Mouse (Mus musculus): ENCODE data around the gene Sgpp1. TPM values are rescaled to one million over a fixed set of nuclear protein-coding genes. Genes with fewer than 3 reads are reported as not detected.
A peak's percentile ranks its signal among the peaks of the same experiment; 100 is the strongest.

The Sgpp1 gene
- polyA plus RNA-seq, 1 experiment from 2014 or later = 27.0 TPM

DNA sequence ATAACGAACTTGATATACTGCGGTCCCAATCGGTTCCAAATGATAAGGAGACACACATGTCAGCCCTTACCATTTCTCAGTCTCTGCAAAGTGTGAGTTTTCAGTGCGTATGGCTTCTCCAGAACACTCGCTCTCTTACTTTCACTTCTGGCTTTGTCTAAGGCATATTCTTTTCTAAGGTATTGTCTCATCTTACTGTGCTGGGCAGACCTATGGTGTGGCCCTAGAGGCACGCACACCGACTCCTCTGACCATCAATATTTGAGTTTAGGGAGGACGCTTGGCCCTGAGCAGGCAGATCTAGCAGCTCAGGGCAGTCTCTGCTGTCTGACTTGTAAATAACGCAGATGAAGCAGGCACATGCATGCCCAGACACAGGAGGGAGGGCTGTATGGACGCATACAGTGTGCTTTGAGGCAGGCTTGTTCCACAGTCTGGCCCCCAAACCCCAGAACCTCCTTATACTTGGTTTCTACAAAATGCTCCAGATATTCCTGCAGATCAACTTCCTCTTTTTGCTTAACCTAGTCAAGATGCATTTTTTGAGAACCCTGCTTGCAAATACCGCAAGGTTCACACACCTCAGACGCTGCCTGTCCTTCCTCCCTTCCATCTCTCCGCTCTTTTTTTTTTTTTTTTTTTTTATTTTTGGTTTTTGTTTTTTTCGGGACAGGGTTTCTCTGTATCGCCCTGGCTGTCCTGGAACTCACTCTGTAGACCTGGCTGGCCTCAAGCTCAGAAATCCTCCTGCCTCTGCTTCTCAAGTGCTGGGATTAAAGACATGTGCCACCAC, 8.0 kb downstream of the Sgpp1 start:
- Histone ChIP-seq H3K4me3 (replicated peaks; ENCODE audit: low read depth, low read length) (no peak overlapping the region), H3K4me2 (ENCODE audit: low read length) (no peak overlapping the region), H3K9me3 (replicated peaks; ENCODE audit: low read length) (no peaks in the 10 kb centered on the region), H3K36me3 (ENCODE audit: insufficient read depth, low read length) (no peaks in the 10 kb centered on the region), H3K4me1 (replicated peaks; ENCODE audit: insufficient read depth, low read length) (no peaks in the 10 kb centered on the region), H3K27me3 (ENCODE audit: insufficient read depth, low read length) (no peaks in the 10 kb centered on the region), H3K27ac (no peak overlapping the region), H3K9ac (ENCODE audit: low read depth, low read length) (no peak overlapping the region)
- DNase-seq (ENCODE audit: low spot score) (no peak), ATAC-seq (replicated peaks; ENCODE audit: low FRiP score, low read depth) (no peak)
- no peak for TF ChIP-seq CTCF (IDR thresholded peaks at IDR 0.05; ENCODE audit: low read depth)
- 93% methylated on average over 15 of the region's 15 CpGs for WGBS

DNA sequence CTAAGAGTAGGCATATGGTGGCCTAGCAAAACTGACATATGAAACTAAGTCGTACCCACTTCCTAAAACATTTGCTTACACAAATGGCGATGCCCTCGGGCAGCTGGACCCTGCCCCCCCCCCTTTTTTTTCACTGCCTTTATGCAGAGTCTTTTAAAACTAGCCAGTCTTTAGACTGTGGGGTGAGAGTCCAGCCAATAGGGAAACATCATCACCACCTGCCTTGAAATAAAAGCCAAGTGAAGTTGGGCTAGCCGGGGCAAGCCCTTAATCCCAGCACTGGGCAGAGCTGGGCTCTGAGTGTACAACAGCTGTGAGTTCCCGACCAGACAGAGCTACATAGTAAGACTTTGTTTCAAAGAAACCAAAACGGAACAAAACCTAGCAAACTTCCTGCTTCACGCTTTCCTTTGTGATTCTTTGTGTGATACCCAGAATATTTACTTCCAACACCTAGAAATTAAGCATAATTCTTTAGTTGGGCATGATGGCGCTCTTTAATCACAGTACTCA, 9.1 kb downstream of the Sgpp1 start:
- H3K27me3 ChIP-seq (ENCODE audit: insufficient read depth, low read length) = no peaks in the 10 kb centered on the region
- H3K4me1 ChIP-seq (replicated peaks; ENCODE audit: insufficient read depth, low read length) = peaks cover 4% of the 10 kb centered on the region; the same call in 1 of the 2 replicates
- no peak overlapping the region for H3K9ac ChIP-seq (ENCODE audit: low read depth, low read length)
- H3K36me3 ChIP-seq (ENCODE audit: insufficient read depth, low read length) = no peaks in the 10 kb centered on the region
- no peak overlapping the region for H3K4me3 ChIP-seq (replicated peaks; ENCODE audit: low read depth, low read length)
- WGBS = 87% methylated on average over 8 of the region's 8 CpGs
- no peak overlapping the region for H3K27ac ChIP-seq
- no peak overlapping the region for H3K4me2 ChIP-seq (ENCODE audit: low read length)
- ATAC-seq (replicated peaks; ENCODE audit: low FRiP score, low read depth) (no peak), DNase-seq (ENCODE audit: low spot score) (no peak)
- H3K9me3 ChIP-seq (replicated peaks; ENCODE audit: low read length) = no peaks in the 10 kb centered on the region
- no peak for TF ChIP-seq CTCF (IDR thresholded peaks at IDR 0.05; ENCODE audit: low read depth)

DNA sequence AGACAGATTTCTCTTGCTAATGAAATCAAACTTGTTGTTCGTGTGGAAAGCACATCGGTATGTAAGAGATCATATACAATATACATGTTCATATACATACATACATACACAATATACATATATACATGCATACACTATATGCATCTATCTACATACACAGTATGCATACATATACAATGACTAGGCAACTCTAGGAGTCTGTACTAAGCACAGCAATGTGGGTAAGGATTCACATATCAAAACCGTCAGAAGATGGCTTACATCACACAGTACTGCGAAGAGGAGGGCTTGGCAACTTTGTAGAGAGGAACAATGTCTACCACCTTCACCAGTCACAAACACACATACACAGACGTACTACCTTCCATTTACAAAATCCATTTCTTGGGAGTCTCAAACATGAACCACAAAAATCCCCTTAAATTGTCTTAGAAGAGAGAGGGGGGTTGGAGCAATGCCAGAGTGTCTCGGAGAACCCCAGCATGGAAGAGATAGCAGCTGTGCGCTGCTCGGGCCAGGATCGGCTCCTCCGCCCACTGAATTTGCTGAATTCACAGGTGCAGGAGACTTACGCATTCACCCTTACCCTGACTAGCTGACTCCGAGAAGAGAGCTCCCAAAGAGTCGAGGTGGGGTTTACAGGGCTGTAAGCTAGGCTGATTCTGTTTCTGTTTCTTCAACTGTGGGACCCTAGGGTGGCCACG, 10.8 kb downstream of the Sgpp1 start:
- no peaks in the 10 kb centered on the region for H3K27me3 ChIP-seq (ENCODE audit: insufficient read depth, low read length)
- WGBS = 91% methylated on average over 14 of the region's 14 CpGs
- H3K4me1 ChIP-seq (replicated peaks; ENCODE audit: insufficient read depth, low read length) = peaks cover 4% of the 10 kb centered on the region; the same call in 1 of the 2 replicates
- H3K9me3 ChIP-seq (replicated peaks; ENCODE audit: low read length) = no peaks in the 10 kb centered on the region
- no peak for TF ChIP-seq CTCF (IDR thresholded peaks at IDR 0.05; ENCODE audit: low read depth)
- no peak overlapping the region for H3K4me3 ChIP-seq (replicated peaks; ENCODE audit: low read depth, low read length)
- ATAC-seq (replicated peaks; ENCODE audit: low FRiP score, low read depth) (no peak), DNase-seq (ENCODE audit: low spot score) (no peak)
- no peaks in the 10 kb centered on the region for H3K36me3 ChIP-seq (ENCODE audit: insufficient read depth, low read length)
- H3K9ac ChIP-seq (ENCODE audit: low read depth, low read length) = no peak overlapping the region
- no peak overlapping the region for H3K27ac ChIP-seq
- H3K4me2 ChIP-seq (ENCODE audit: low read length) = no peak overlapping the region

DNA sequence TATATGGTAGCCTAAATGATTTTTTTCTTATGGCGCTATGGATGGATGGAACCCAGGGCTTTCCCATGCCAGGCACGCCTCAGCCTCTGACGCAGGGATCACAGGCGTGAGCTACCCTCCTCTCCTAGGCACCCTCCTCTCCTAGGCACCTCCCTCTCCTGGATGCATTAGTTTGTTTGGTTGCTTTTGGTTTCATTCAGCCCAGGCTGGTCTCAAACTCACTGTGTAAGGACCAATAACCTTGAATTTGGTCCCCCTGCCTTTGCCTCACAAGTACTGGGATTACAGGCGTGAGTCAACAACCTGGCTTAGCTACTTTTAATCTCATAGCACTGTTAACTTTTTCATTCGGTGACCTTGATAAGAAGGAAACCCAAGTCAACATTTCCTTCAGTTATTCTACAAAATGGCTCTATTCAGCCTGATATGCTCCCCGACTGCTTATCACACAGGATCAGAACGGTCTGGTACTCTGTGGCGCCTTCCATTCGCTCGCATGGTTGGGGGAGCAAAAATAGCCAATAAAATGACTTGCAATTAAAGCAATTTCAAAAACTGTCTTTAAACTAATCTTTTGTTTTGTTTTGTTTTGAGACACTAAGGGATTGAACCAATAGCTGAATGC, 11.6 kb downstream of the Sgpp1 start:
- H3K4me3 ChIP-seq (replicated peaks; ENCODE audit: low read depth, low read length) = no peak overlapping the region
- peaks cover 4% of the 10 kb centered on the region; the same call in 1 of the 2 replicates for H3K4me1 ChIP-seq (replicated peaks; ENCODE audit: insufficient read depth, low read length)
- ATAC-seq (replicated peaks; ENCODE audit: low FRiP score, low read depth) (no peak), DNase-seq (ENCODE audit: low spot score) (no peak)
- no peak overlapping the region for H3K27ac ChIP-seq
- H3K9me3 ChIP-seq (replicated peaks; ENCODE audit: low read length) = no peaks in the 10 kb centered on the region
- no peak for TF ChIP-seq CTCF (IDR thresholded peaks at IDR 0.05; ENCODE audit: low read depth)
- 0 out of 2 replicates have a peak, but pooled peaks cover 2% of the 10 kb centered on the region for H3K36me3 ChIP-seq (ENCODE audit: insufficient read depth, low read length)
- H3K27me3 ChIP-seq (ENCODE audit: insufficient read depth, low read length) = no peaks in the 10 kb centered on the region
- no peak overlapping the region for H3K9ac ChIP-seq (ENCODE audit: low read depth, low read length)
- H3K4me2 ChIP-seq (ENCODE audit: low read length) = no peak overlapping the region
- WGBS = 88% methylated on average over 11 of the region's 11 CpGs

DNA sequence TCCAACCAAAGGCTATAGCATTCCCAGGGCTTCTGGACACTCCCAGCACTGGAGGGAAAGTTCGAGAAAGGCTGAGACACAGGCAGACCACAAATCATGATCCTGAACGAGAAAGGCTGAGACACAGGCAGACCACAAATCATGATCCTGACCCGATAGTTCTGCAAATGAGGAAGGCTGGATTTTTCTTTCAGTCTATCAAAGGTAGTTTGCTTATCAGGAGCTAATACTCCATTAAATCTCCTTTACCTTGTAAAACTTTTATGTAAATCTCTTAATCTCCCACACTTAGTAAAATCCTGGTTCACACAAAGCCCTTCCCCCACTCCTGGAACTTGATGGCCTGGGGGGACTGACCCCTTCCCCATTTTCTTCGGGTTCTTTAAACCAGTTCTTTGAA, 13.6 kb downstream of the Sgpp1 start:
- H3K4me3 ChIP-seq (replicated peaks; ENCODE audit: low read depth, low read length) = no peak overlapping the region
- H3K9ac ChIP-seq (ENCODE audit: low read depth, low read length) = no peak overlapping the region
- no peaks in the 10 kb centered on the region for H3K27me3 ChIP-seq (ENCODE audit: insufficient read depth, low read length)
- ATAC-seq (replicated peaks; ENCODE audit: low FRiP score, low read depth) = no peak
- H3K4me2 ChIP-seq (ENCODE audit: low read length) = no peak overlapping the region
- no peak for DNase-seq (ENCODE audit: low spot score)
- H3K4me1 ChIP-seq (replicated peaks; ENCODE audit: insufficient read depth, low read length) = peaks cover 4% of the 10 kb centered on the region; the same call in 1 of the 2 replicates
- WGBS = 11% methylated on average over 4 of the region's 4 CpGs
- peak overlapping the region; percentile 25; the same call in 1 of the 2 replicates for H3K27ac ChIP-seq
- 0 out of 2 replicates have a peak, but pooled peaks cover 2% of the 10 kb centered on the region for H3K36me3 ChIP-seq (ENCODE audit: insufficient read depth, low read length)
- H3K9me3 ChIP-seq (replicated peaks; ENCODE audit: low read length) = no peaks in the 10 kb centered on the region
- no peak for TF ChIP-seq CTCF (IDR thresholded peaks at IDR 0.05; ENCODE audit: low read depth)

DNA sequence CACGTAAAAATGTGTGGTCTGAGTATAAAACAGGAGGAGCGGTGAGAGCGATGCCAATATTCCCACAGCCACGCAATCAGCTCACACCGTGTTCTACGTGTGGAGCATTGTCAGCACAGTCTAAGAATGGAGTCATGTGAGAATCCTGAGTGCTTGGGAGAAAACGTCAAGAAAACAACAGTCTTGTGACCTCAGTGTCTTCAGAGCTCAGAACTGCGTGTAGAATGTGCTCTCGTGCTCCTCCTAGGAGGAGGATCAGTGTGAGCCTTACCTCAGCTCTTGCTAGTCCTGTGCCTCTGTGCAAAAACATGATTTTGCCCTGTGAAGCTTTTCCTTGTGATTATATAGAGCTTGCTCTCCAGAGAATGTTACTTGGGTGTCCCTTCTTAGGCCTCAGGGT, 14.5 kb downstream of the Sgpp1 start:
- H3K36me3 ChIP-seq (ENCODE audit: insufficient read depth, low read length) = peaks cover 6% of the 10 kb centered on the region; the same call in 1 of the 2 replicates
- DNase-seq (ENCODE audit: low spot score) (no peak), ATAC-seq (replicated peaks; ENCODE audit: low FRiP score, low read depth) (no peak; the same call in 1 of the 2 replicates)
- H3K27ac ChIP-seq = no peak overlapping the region
- H3K4me3 ChIP-seq (replicated peaks; ENCODE audit: low read depth, low read length) = no peak overlapping the region
- H3K4me1 ChIP-seq (replicated peaks; ENCODE audit: insufficient read depth, low read length) = peaks cover 4% of the 10 kb centered on the region; the same call in 1 of the 2 replicates
- no peak overlapping the region for H3K4me2 ChIP-seq (ENCODE audit: low read length)
- TF ChIP-seq CTCF (IDR thresholded peaks at IDR 0.05; ENCODE audit: low read depth) = no peak
- no peaks in the 10 kb centered on the region for H3K9me3 ChIP-seq (replicated peaks; ENCODE audit: low read length)
- 57% methylated on average over 9 of the region's 9 CpGs for WGBS
- no peaks in the 10 kb centered on the region for H3K27me3 ChIP-seq (ENCODE audit: insufficient read depth, low read length)
- no peak overlapping the region for H3K9ac ChIP-seq (ENCODE audit: low read depth, low read length)
